In the genomic region with DNA sequence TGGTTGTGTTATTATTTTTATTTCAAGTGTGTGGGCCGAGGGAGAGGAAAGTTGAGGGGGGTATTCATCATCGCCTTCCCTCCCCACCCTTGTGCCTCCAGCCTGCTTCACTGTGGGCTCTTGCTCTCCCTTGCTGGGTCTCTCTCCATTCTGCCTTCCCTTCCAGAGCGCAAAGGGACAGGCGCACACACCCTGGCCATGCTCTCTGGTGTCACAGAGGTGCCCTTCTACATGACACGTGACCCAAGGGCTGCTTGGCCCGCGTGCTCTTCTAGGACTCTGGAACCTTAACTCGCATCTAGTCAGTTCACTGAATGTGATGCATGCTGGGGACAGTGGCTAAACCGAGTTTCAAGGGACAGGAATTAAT, we compare ENCODE assay signal across 8 mouse cellular contexts. TPM values are rescaled to one million over a fixed set of nuclear protein-coding genes. Genes with fewer than 3 reads are reported as not detected.
DNase-seq lines count a peak whose midpoint lies in the region; ATAC-seq and TF ChIP-seq lines count a peak whose summit lies in the region.

No protein-coding gene starts in this region.

- H3K4me3 ChIP-seq in layer of hippocampus, adult 2 months = peak overlapping the region; percentile 68
- peak overlapping the region; percentile 70 for H3K4me3 ChIP-seq in embryonic facial prominence, embryonic 13.5 days
- peak overlapping the region; percentile 76 for H3K4me3 ChIP-seq in intestine, embryonic 16.5 days (ENCODE audit: low read length)
- H3K4me3 ChIP-seq in neural tube, embryonic 15.5 days (replicated peaks) = peak overlapping the region; percentile 70

- ATAC-seq in embryonic facial prominence, embryonic 13.5 days (ENCODE audit: insufficient number of reproducible peaks, insufficient read depth, low FRiP score, low TSS enrichment, low read depth) = 0 out of 2 replicates have a peak, but pooled peaks have one; percentile 50
- peak; percentile 88 for ATAC-seq in intestine, embryonic 16.5 days
- ATAC-seq in neural tube, embryonic 15.5 days (ENCODE audit: low FRiP score) = peak; percentile 60

- H3K9ac ChIP-seq in embryonic facial prominence, embryonic 13.5 days = peak overlapping the region; percentile 84
- peak overlapping the region; percentile 92 for H3K9ac ChIP-seq in intestine, embryonic 16.5 days (ENCODE audit: low read depth, low read length)
- H3K9ac ChIP-seq in neural tube, embryonic 15.5 days (replicated peaks) = peak overlapping the region; percentile 51

- H3K4me2 ChIP-seq in embryonic facial prominence, embryonic 13.5 days = peak overlapping the region; percentile 94
- peak overlapping the region; percentile 86 for H3K4me2 ChIP-seq in intestine, embryonic 16.5 days (ENCODE audit: low read depth, low read length)
- peak overlapping the region; percentile 98 for H3K4me2 ChIP-seq in neural tube, embryonic 15.5 days

- no peak for TF ChIP-seq CTCF in layer of hippocampus, adult 2 months (conservative IDR thresholded peaks at IDR 0.05)

- H3K36me3 ChIP-seq in embryonic facial prominence, embryonic 13.5 days = no peaks in the 10 kb centered on the region
- no peaks in the 10 kb centered on the region for H3K36me3 ChIP-seq in intestine, embryonic 16.5 days (ENCODE audit: control insufficient read depth, insufficient read depth, low read length)
- no peaks in the 10 kb centered on the region for H3K36me3 ChIP-seq in neural tube, embryonic 15.5 days

- DNase-seq in layer of hippocampus, adult 2 months (ENCODE audit: low spot score in 2 of 2) = no peak
- DNase-seq in layer of hippocampus, postnatal 25 days (ENCODE audit: extremely low spot score in 1 of 2, low spot score in 1 of 2) = no peak
- DNase-seq in frontal cortex, adult 2 months (ENCODE audit: extremely low spot score in 1 of 2, low spot score in 1 of 2) = no peak
- DNase-seq in right cerebral cortex, postnatal 25 days = no peak
- DNase-seq in urinary bladder, adult 2 months (ENCODE audit: low spot score) = no peak

- H3K27me3 ChIP-seq in embryonic facial prominence, embryonic 13.5 days = peaks cover 58% of the 10 kb centered on the region
- no peaks in the 10 kb centered on the region; the same call in 1 of the 2 replicates for H3K27me3 ChIP-seq in intestine, embryonic 16.5 days (replicated peaks; ENCODE audit: control insufficient read depth, insufficient read depth, low read length)
- peaks cover 19% of the 10 kb centered on the region for H3K27me3 ChIP-seq in neural tube, embryonic 15.5 days (replicated peaks)

- peak overlapping the region; percentile 55; the same call in 1 of the 2 replicates for H3K27ac ChIP-seq in layer of hippocampus, adult 2 months
- peak overlapping the region; percentile 39; the same call in 1 of the 2 replicates for H3K27ac ChIP-seq in embryonic facial prominence, embryonic 13.5 days
- peak overlapping the region; percentile 93 for H3K27ac ChIP-seq in intestine, embryonic 16.5 days (ENCODE audit: low read length)
- no peak overlapping the region; the same call in 1 of the 2 replicates for H3K27ac ChIP-seq in neural tube, embryonic 15.5 days (replicated peaks)

- no peaks in the 10 kb centered on the region for H3K9me3 ChIP-seq in embryonic facial prominence, embryonic 13.5 days
- H3K9me3 ChIP-seq in intestine, embryonic 16.5 days (ENCODE audit: control insufficient read depth, low read length) = no peaks in the 10 kb centered on the region
- H3K9me3 ChIP-seq in neural tube, embryonic 15.5 days (replicated peaks) = no peaks in the 10 kb centered on the region

- H3K4me1 ChIP-seq in embryonic facial prominence, embryonic 13.5 days = peaks cover 23% of the 10 kb centered on the region
- no peaks in the 10 kb centered on the region for H3K4me1 ChIP-seq in intestine, embryonic 16.5 days (ENCODE audit: control insufficient read depth, insufficient read depth, low read length)
- peaks cover 14% of the 10 kb centered on the region for H3K4me1 ChIP-seq in neural tube, embryonic 15.5 days

- 8% methylated on average over 9 of the region's 9 CpGs for WGBS in embryonic facial prominence, embryonic 13.5 days
- WGBS in intestine, embryonic 16.5 days = 6% methylated on average over 9 of the region's 9 CpGs
- 4% methylated on average over 9 of the region's 9 CpGs for WGBS in neural tube, embryonic 15.5 days

RNA-seq across cellular contexts. Expression of gene Prkg2, which starts 0.3 kb away (rescaled TPM):
- total RNA-seq in layer of hippocampus, adult 2 months (2021) = 1 to 10 TPM; 2.9 to 3.5 TPM
- 1 to 10 TPM; 2.7 TPM for total RNA-seq in layer of hippocampus, postnatal 25 days (2021)
- 6.0 and 7.0 TPM in 2 replicates for polyA plus RNA-seq in embryonic facial prominence, embryonic 13.5 days (2015; fragmentation: Nextera tagmentation; extraction: Ambion mirVana)
- polyA plus RNA-seq in intestine, embryonic 16.5 days (2015; fragmentation: Nextera tagmentation; extraction: Ambion mirVana) = 24.1 and 46.9 TPM in 2 replicates
- 1.8 and 2.3 TPM in 2 replicates for polyA plus RNA-seq in neural tube, embryonic 15.5 days (2015; fragmentation: Nextera tagmentation; extraction: Ambion mirVana)
- 6.7 and 7.5 TPM in 2 replicates for polyA plus RNA-seq in frontal cortex, adult 2 months (2012; rRNA removed)
- polyA plus RNA-seq in urinary bladder, adult 2 months (2012; rRNA removed) = 0.38 and 0.40 TPM in 2 replicates
